In the genomic region with DNA sequence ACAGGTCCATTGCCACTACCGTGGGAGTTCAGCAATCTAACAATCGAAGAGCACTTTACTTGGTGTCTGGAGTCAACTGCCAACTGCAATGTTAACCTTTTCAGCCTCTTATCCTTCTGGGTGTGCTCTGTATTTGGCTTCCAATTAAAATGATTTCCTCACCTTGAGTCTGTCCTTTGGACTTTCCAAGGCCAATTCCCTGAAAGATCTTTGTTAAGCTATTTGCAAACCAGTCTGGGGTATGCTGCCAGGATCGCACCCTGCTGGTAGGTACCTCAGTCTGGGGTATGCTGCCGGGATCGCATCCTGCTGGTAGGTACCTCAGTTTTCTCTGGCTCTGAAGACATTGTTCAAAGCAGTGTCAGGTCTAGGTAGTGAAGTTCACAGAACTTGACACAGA, we compare ENCODE assay signal across 17 mouse cellular contexts. TPM values are rescaled to one million over a fixed set of nuclear protein-coding genes. Genes with fewer than 3 reads are reported as not detected.
DNase-seq lines count a peak whose midpoint lies in the region; ATAC-seq and TF ChIP-seq lines count a peak whose summit lies in the region.
"Had no signal": no experiment of that assay in that cellular context is flagged by ENCODE, and none has a peak within 500 bp of the region (broad histone marks: within the 10 kb centered on the region; RNA-seq: fewer than 3 reads in every experiment).

No protein-coding gene starts in this region.

- peaks cover 8% of the 10 kb centered on the region for H3K36me3 ChIP-seq in kidney, adult 2 months (ENCODE audit: control insufficient read depth, insufficient read depth, low read length)
- peaks cover 27% of the 10 kb centered on the region for H3K36me3 ChIP-seq in E14TG2a.4 (ENCODE audit: insufficient read depth, low read length)
- peaks cover 10% of the 10 kb centered on the region for H3K36me3 ChIP-seq in forebrain, embryonic 12.5 days (replicated peaks)
- H3K36me3 ChIP-seq: intestine, embryonic 15.5 days had no signal

- H3K27ac ChIP-seq in kidney, adult 2 months (ENCODE audit: insufficient read depth, low read depth, low read length): peak overlapping the region; percentile 42; the same call in 1 of the 2 replicates
- H3K27ac ChIP-seq in forebrain, embryonic 12.5 days: no peak overlapping the region
- H3K27ac ChIP-seq: intestine, embryonic 15.5 days; limb, embryonic 13.5 days; liver, embryonic 13.5 days; macrophage; stomach, embryonic 15.5 days had no signal

- no peak overlapping the region for H3K4me3 ChIP-seq in kidney, adult 2 months (ENCODE audit: insufficient read depth, low read depth, low read length)
- peak overlapping the region; percentile 92; the same call in 1 of the 2 replicates for H3K4me3 ChIP-seq in E14TG2a.4 (replicated peaks; ENCODE audit: low read length)
- H3K4me3 ChIP-seq in forebrain, embryonic 12.5 days (replicated peaks): no peak overlapping the region

- TF ChIP-seq POLR2A in kidney, adult 2 months (IDR thresholded peaks at IDR 0.05; ENCODE audit: low read depth, low read length): no peak

- H3K4me2 ChIP-seq in forebrain, embryonic 12.5 days: no peak overlapping the region

- no peaks in the 10 kb centered on the region for H3K9me3 ChIP-seq in E14TG2a.4 (ENCODE audit: low read length)
- no peaks in the 10 kb centered on the region for H3K9me3 ChIP-seq in forebrain, embryonic 12.5 days
- H3K9me3 ChIP-seq: intestine, embryonic 15.5 days; limb, embryonic 13.5 days; liver, embryonic 13.5 days; midbrain, embryonic 13.5 days; neural tube, embryonic 13.5 days; stomach, embryonic 15.5 days had no signal

- no peak for ATAC-seq in forebrain, embryonic 12.5 days (ENCODE audit: low FRiP score)

- DNase-seq in cerebellum, adult 9-11 months: peak; percentile 32
- DNase-seq in cerebellum, postnatal 36 days: no peak
- peak; percentile 63 for DNase-seq in kidney, adult 2 months
- DNase-seq in kidney, postnatal 36 days: no peak
- DNase-seq in R1 (ENCODE audit: low read depth, low spot score): peak; percentile 59
- no peak for DNase-seq in embryo, embryonic 10 days (ENCODE audit: low spot score)

- no peak overlapping the region for H3K9ac ChIP-seq in forebrain, embryonic 12.5 days
- H3K9ac ChIP-seq: intestine, embryonic 15.5 days; neural tube, embryonic 13.5 days; stomach, embryonic 15.5 days had no signal

- no peak for TF ChIP-seq CTCF in kidney, adult 2 months (conservative IDR thresholded peaks at IDR 0.05; ENCODE audit: insufficient read depth, insufficient read length, low read depth, low read length)
- TF ChIP-seq CTCF in E14TG2a.4 (conservative IDR thresholded peaks at IDR 0.05; ENCODE audit: low read length): no peak

- H3K4me1 ChIP-seq in kidney, adult 2 months (ENCODE audit: control insufficient read depth, insufficient read depth, low read length): peaks cover 5% of the 10 kb centered on the region; the same call in 1 of the 2 replicates
- peaks cover 32% of the 10 kb centered on the region for H3K4me1 ChIP-seq in E14TG2a.4 (replicated peaks; ENCODE audit: low read depth, low read length)
- H3K4me1 ChIP-seq in forebrain, embryonic 12.5 days: peaks cover 5% of the 10 kb centered on the region; the same call in 1 of the 2 replicates
- H3K4me1 ChIP-seq: intestine, embryonic 15.5 days; limb, embryonic 13.5 days; stomach, embryonic 15.5 days had no signal

- H3K27me3 ChIP-seq in kidney, adult 2 months (replicated peaks; ENCODE audit: control insufficient read depth, insufficient read depth, low read length): no peaks in the 10 kb centered on the region
- H3K27me3 ChIP-seq in E14TG2a.4 (ENCODE audit: insufficient read depth, low read length): no peaks in the 10 kb centered on the region
- no peaks in the 10 kb centered on the region for H3K27me3 ChIP-seq in forebrain, embryonic 12.5 days
- H3K27me3 ChIP-seq: CH12.LX; intestine, embryonic 15.5 days; limb, embryonic 13.5 days; liver, embryonic 13.5 days; midbrain, embryonic 13.5 days; neural tube, embryonic 13.5 days; stomach, embryonic 15.5 days had no signal

- WGBS in kidney, adult 2 months: 35% methylated on average over 5 of the region's 5 CpGs
- 64% methylated on average over 5 of the region's 5 CpGs for WGBS in forebrain, embryonic 12.5 days

RNA-seq across cellular contexts. Expression of a gene that starts 0.9 kb away (rescaled TPM):
- polyA plus RNA-seq in kidney, adult 2 months (2012; rRNA removed): 1,901 and 2,104 TPM in 2 replicates
- polyA plus RNA-seq in forebrain, embryonic 12.5 days (2016; fragmentation: Nextera tagmentation; extraction: Ambion mirVana): 694 and 710 TPM in 2 replicates

RNA-seq across cellular contexts. Expression of a gene that starts 51.1 kb away (rescaled TPM):
- polyA plus RNA-seq in kidney, adult 2 months (2012; rRNA removed): 0.97 and 1.6 TPM in 2 replicates
- polyA plus RNA-seq in forebrain, embryonic 12.5 days (2016; fragmentation: Nextera tagmentation; extraction: Ambion mirVana): 0.47 and 0.86 TPM in 2 replicates
- polyA plus RNA-seq: erythroblast, embryonic 14.5 days had no signal

Comparison
In these comparisons a context has a peak if more than half of its experiments do, and no peak if none do; other contexts are left out.
1. DNase-seq: peak in cerebellum, adult 9-11 months (single experiment), kidney, adult 2 months (single experiment) and R1 (single experiment); none in cerebellum, postnatal 36 days (0 of 2), kidney, postnatal 36 days (0 of 2) and embryo, embryonic 10 days (single experiment).